In the genomic region with DNA sequence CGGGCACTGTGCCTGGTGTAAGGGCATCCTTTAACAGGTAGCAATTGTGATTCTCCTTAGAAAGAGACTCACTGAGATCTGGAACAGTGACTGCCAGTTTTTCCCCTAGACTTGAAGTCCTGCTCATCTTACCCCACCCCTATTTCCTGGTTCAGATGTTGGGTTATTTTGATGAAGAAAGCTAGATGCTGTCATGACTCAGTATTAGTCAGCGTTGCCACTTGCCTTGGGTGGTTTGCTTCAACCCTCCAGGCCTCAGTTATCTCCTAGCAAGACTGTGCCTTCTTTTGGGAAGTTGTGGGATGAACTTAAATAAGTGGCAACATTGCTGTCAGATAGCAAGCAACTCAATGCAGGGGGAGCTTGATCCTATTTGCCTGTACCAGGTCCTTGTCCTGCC, we compare ENCODE assay signal across 33 mouse cellular contexts.
DNase-seq lines count a peak whose midpoint lies in the region; TF ChIP-seq lines count a peak whose summit lies in the region.
"Had no signal": no experiment of that assay in that cellular context is flagged by ENCODE, and none has a peak within 500 bp of the region (broad histone marks: within the 10 kb centered on the region; RNA-seq: fewer than 3 reads in every experiment).

No protein-coding gene starts in this region.

- H3K4me1 ChIP-seq in CH12.LX (ENCODE audit: control insufficient read depth in 1 of 2, insufficient read depth in 2 of 2): peaks cover 0 to 15% of the 10 kb centered on the region in 2 experiments; a peak in 3 of 4 replicates
- H3K4me1 ChIP-seq: embryonic facial prominence, embryonic 12.5 days; forebrain, embryonic 15.5 days; heart, embryonic 13.5 days; hindbrain, embryonic 10.5 days; hindbrain, embryonic 15.5 days; intestine, embryonic 15.5 days; limb, embryonic 10.5 days; limb, embryonic 15.5 days; liver, embryonic 13.5 days; midbrain, embryonic 10.5 days; midbrain, embryonic 15.5 days; neural tube, embryonic 15.5 days had no signal

- dilution Hi-C loops in CH12.LX (cut with MboI; ENCODE audit: extremely low pct_ligation_motif_present, extremely low pct_unique_long_range_greater_than_20kb, low sequenced_read_pairs): no loop called here

- TF ChIP-seq RAD21 in CH12.LX (IDR thresholded peaks at IDR 0.05; ENCODE audit: low read depth, low read length): no peak

- peak; percentile 24 for DNase-seq in adrenal gland, adult 2 months
- no peak for DNase-seq in adrenal gland, postnatal 10 days
- peak; percentile 35 for DNase-seq in CH12.LX (ENCODE audit: extremely low read depth)
- DNase-seq in brain, adult 2 months (ENCODE audit: low read depth, low spot score): peak; percentile 36
- no peak for DNase-seq in heart, adult 9 months (ENCODE audit: low spot score in 2 of 2)
- no peak for DNase-seq in lung, postnatal 10 days
- DNase-seq in cerebellum, postnatal 36 days: no peak
- DNase-seq: adrenal gland, postnatal 25 days; cerebellum, adult 2 months; cerebellum, postnatal 14 days; gastrocnemius, adult 2 months; gastrocnemius, postnatal 36 days; heart, adult 18-20 months; heart, postnatal 14 days; kidney, adult 2 months; kidney, postnatal 36 days; liver, embryonic 13.5 days; lung, adult 18-20 months; right cerebral cortex, postnatal 25 days; thymus, postnatal 14 days had no signal

- TF ChIP-seq CTCF in CH12.LX (conservative IDR thresholded peaks at IDR 0.05 in 1 of 2, IDR thresholded peaks at IDR 0.05 in 1 of 2; ENCODE audit: low read depth in 2 of 2, low read length in 2 of 2): no peak

- no peak overlapping the region for H3K9ac ChIP-seq in CH12.LX (ENCODE audit: insufficient read depth, low read depth)
- H3K9ac ChIP-seq: embryonic facial prominence, embryonic 12.5 days; forebrain, embryonic 15.5 days; heart, embryonic 13.5 days; hindbrain, embryonic 15.5 days; intestine, embryonic 15.5 days; limb, embryonic 15.5 days; liver, embryonic 13.5 days; midbrain, embryonic 15.5 days; neural tube, embryonic 15.5 days had no signal

- H3K9me3 ChIP-seq in CH12.LX (replicated peaks; ENCODE audit: low read length): no peaks in the 10 kb centered on the region
- H3K9me3 ChIP-seq: embryonic facial prominence, embryonic 12.5 days; forebrain, embryonic 15.5 days; heart, embryonic 13.5 days; hindbrain, embryonic 10.5 days; hindbrain, embryonic 15.5 days; intestine, embryonic 15.5 days; limb, embryonic 10.5 days; limb, embryonic 15.5 days; liver, embryonic 13.5 days; midbrain, embryonic 10.5 days; midbrain, embryonic 15.5 days; neural tube, embryonic 15.5 days had no signal

- no peak overlapping the region for H3K27ac ChIP-seq in CH12.LX (ENCODE audit: insufficient read depth, low read depth)
- H3K27ac ChIP-seq: embryonic facial prominence, embryonic 12.5 days; forebrain, embryonic 15.5 days; gastrocnemius, adult 2 months; heart, embryonic 13.5 days; hindbrain, embryonic 10.5 days; hindbrain, embryonic 15.5 days; intestine, embryonic 15.5 days; layer of hippocampus, adult 2 months; limb, embryonic 10.5 days; limb, embryonic 15.5 days; liver, embryonic 13.5 days; macrophage; midbrain, embryonic 10.5 days; midbrain, embryonic 15.5 days; neural tube, embryonic 15.5 days had no signal

- H3K36me3 ChIP-seq in CH12.LX (replicated peaks in 1 of 2; ENCODE audit: control insufficient read depth in 1 of 2, insufficient read depth in 1 of 2, low read length in 1 of 2): no peaks in the 10 kb centered on the region
- H3K36me3 ChIP-seq: embryonic facial prominence, embryonic 12.5 days; forebrain, embryonic 15.5 days; heart, embryonic 13.5 days; hindbrain, embryonic 10.5 days; hindbrain, embryonic 15.5 days; intestine, embryonic 15.5 days; limb, embryonic 10.5 days; limb, embryonic 15.5 days; liver, embryonic 13.5 days; midbrain, embryonic 10.5 days; midbrain, embryonic 15.5 days; neural tube, embryonic 15.5 days had no signal

- H3K4me2 ChIP-seq in CH12.LX (ENCODE audit: insufficient read depth, low read depth, poor library complexity, severe bottlenecking): no peak overlapping the region
- H3K4me2 ChIP-seq: embryonic facial prominence, embryonic 12.5 days; forebrain, embryonic 15.5 days; heart, embryonic 13.5 days; hindbrain, embryonic 15.5 days; intestine, embryonic 15.5 days; limb, embryonic 15.5 days; liver, embryonic 13.5 days; midbrain, embryonic 15.5 days; neural tube, embryonic 15.5 days had no signal

- in situ Hi-C loops in CH12.LX (cut with MboI; ENCODE audit: low pct_ligation_motif_present, low pct_unique_long_range_greater_than_20kb, low sequenced_read_pairs): no loop called here

- H3K27me3 ChIP-seq in CH12.LX (replicated peaks): no peaks in the 10 kb centered on the region
- H3K27me3 ChIP-seq: embryonic facial prominence, embryonic 12.5 days; forebrain, embryonic 15.5 days; heart, embryonic 13.5 days; hindbrain, embryonic 15.5 days; intestine, embryonic 15.5 days; limb, embryonic 15.5 days; liver, embryonic 13.5 days; midbrain, embryonic 15.5 days; neural tube, embryonic 15.5 days had no signal

- no peak overlapping the region for H3K4me3 ChIP-seq in CH12.LX (replicated peaks in 1 of 3; ENCODE audit: low read depth in 2 of 3, low read length in 2 of 3, poor library complexity in 1 of 3)
- H3K4me3 ChIP-seq: embryonic facial prominence, embryonic 12.5 days; forebrain, embryonic 15.5 days; gastrocnemius, adult 2 months; heart, embryonic 13.5 days; hindbrain, embryonic 10.5 days; hindbrain, embryonic 15.5 days; intestine, embryonic 15.5 days; layer of hippocampus, adult 2 months; limb, embryonic 10.5 days; limb, embryonic 15.5 days; liver, embryonic 13.5 days; midbrain, embryonic 10.5 days; midbrain, embryonic 15.5 days; neural tube, embryonic 15.5 days had no signal

- TF ChIP-seq EP300 in CH12.LX (IDR thresholded peaks at IDR 0.05; ENCODE audit: low read length): no peak

- H3K79me2 ChIP-seq in CH12.LX (replicated peaks; ENCODE audit: control insufficient read depth, extremely low read depth, insufficient read depth, poor library complexity, severe bottlenecking): no peaks in the 10 kb centered on the region

- no peak for TF ChIP-seq POLR2A in CH12.LX (IDR thresholded peaks at IDR 0.05; ENCODE audit: low read depth, low read length)

TF ChIP-seq in CH12.LX, 34 proteins besides CTCF, POLR2A, EP300 and RAD21:
- TF ChIP-seq KAT2A (IDR thresholded peaks at IDR 0.05; ENCODE audit: insufficient replicate concordance, low read length) (no peak), CHD2 (IDR thresholded peaks at IDR 0.05; ENCODE audit: low read length) (no peak), E2F4 (IDR thresholded peaks at IDR 0.05; ENCODE audit: insufficient replicate concordance, low read depth, low read length) (no peak), RCOR1 (conservative IDR thresholded peaks at IDR 0.05; ENCODE audit: low read depth, low read length) (no peak), NRF1 (IDR thresholded peaks at IDR 0.05; ENCODE audit: low read depth, low read length) (no peak), ZKSCAN1 (IDR thresholded peaks at IDR 0.05; ENCODE audit: borderline replicate concordance, low read depth, low read length) (no peak), CHD1 (IDR thresholded peaks at IDR 0.05; ENCODE audit: low read depth, low read length) (no peak), IRF4 (IDR thresholded peaks at IDR 0.05; ENCODE audit: low read depth, low read length) (no peak), POLR2AphosphoS2 (IDR thresholded peaks at IDR 0.05; ENCODE audit: low read depth, low read length) (no peak), MYC (IDR thresholded peaks at IDR 0.05; ENCODE audit: low read depth, low read length) (no peak), USF2 (conservative IDR thresholded peaks at IDR 0.05; ENCODE audit: low read depth, low read length) (no peak), JUN (IDR thresholded peaks at IDR 0.05; ENCODE audit: insufficient read depth, low read depth, low read length) (no peak), TCF12 (IDR thresholded peaks at IDR 0.05; ENCODE audit: low read depth, low read length) (no peak), MAFK (IDR thresholded peaks at IDR 0.05; ENCODE audit: insufficient replicate concordance, low read length) (no peak), GABPA (IDR thresholded peaks at IDR 0.05; ENCODE audit: insufficient replicate concordance, low read depth, low read length) (no peak), SMC3 (IDR thresholded peaks at IDR 0.05; ENCODE audit: low read depth, low read length) (no peak), ELF1 (IDR thresholded peaks at IDR 0.05; ENCODE audit: low read depth, low read length) (no peak), TBP (conservative IDR thresholded peaks at IDR 0.05; ENCODE audit: low read depth, low read length) (no peak), PAX5 (IDR thresholded peaks at IDR 0.05; ENCODE audit: low read length) (no peak), ZNF384 (IDR thresholded peaks at IDR 0.05; ENCODE audit: low read depth, low read length) (no peak)

Comparison
In these comparisons a context has a peak if more than half of its experiments do, and no peak if none do; other contexts are left out.
1. DNase-seq: peak in adrenal gland, adult 2 months (single experiment), CH12.LX (single experiment) and brain, adult 2 months (single experiment); none in adrenal gland, postnatal 10 days (single experiment), heart, adult 9 months (0 of 2), lung, postnatal 10 days (single experiment) and cerebellum, postnatal 36 days (0 of 2).